Mouse (Mus musculus): ENCODE results near the gene Cxcl17.
"Not testable (repeated sequence)": the region's sequence is repeated elsewhere in the genome, so short reads cannot be mapped to it uniquely, and the experiment has no call there.

Gene Cxcl17

DNA sequence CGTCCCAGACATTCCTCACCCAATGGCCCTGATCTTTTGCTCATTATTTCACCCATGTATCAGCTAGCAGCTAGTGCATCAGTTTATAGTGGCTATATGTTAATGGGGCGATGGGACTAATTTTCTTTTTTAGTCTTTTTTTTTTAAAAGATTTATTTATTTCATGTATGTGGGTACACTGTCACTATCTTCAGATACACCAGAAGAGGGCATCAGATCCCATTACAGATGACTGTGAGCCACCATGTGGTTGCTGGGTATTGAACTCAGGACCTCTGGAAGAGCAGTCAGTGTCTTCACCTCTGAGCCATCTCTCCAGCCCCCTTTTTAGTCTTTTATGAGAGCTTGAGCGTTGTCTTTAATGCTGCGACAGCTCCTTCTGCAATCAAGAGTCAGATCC, 13.7 kb upstream of the Cxcl17 start:
- not testable (repeated sequence) for DNase-seq (ENCODE audit: low spot score in 2 of 2)

- DNase-seq (ENCODE audit: low spot score in 2 of 2) = peak; percentile 34 to 86
Measured at GRCm38 (mm10) chr7:25424429-25424828, 11.7 kb upstream of the Cxcl17 start.

DNA sequence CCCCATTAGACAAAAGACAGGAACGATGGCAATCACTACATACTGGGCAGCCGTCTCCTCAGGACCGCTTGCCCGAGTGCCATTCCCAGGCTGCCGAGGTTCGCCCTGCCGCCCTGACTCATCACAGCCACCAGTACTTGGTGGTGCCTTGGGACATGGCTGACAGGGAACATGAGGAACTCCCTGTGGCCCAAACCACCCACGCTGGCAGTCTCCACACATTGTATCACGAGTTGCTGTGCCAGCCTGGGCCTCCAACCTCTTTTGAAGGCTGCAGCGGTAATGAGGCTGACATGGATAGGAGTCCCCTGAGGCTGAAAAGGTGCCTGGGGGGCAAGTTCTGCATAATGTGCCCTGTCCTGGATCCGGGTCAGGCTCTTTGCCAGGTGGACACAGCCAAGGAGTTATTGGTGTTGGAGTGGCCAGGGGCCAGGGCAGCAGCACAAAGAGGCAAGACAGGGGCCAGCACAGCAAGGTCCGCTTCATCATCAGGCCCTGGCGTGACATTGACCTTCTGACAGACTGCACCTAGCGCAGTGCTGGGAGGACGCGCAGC, 9.7 kb upstream of the Cxcl17 start:
- no peak for DNase-seq (ENCODE audit: low spot score in 2 of 2)

DNA sequence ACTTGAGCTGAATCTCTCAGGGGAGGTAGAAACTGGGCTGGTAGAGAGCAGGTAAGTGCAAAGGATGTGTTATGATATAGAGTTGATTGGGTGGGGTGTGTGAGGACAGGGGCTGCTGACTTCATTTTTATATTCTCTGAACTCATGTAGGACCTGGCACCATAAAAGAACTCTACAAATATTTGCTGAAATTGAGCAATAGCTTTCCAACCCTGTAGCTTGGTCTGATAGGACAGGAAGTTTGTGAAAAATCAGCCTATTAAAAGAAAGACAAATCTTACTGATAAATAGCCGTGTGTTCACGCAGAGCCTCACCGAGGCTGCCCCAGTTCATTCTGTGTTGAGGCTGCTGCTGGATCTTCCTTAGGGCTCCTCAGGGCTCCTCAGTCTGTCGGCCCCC, 7.3 kb upstream of the Cxcl17 start:
- no peak for DNase-seq (ENCODE audit: low spot score in 2 of 2)

DNA sequence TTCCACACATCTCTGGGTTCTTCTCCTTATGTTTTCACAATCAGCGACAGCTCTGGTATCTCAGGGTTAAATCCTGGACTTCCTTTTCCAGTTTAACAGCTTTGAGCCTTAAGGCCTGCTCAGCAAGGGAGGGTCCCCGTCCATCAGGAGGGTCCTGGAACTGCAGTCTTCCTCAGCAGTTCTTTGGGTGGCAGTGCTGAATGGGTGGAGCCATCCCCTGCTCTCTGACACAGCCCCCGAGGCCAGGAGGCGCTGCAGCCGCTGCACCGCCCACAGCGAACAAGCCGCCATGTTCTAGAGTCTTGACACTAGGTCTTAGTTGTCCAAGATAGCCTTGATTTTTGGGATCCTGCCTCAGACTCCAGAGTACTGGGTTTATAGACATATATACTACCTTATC, 6.8 kb upstream of the Cxcl17 start:
- no peak for DNase-seq (ENCODE audit: low spot score in 2 of 2)

DNA sequence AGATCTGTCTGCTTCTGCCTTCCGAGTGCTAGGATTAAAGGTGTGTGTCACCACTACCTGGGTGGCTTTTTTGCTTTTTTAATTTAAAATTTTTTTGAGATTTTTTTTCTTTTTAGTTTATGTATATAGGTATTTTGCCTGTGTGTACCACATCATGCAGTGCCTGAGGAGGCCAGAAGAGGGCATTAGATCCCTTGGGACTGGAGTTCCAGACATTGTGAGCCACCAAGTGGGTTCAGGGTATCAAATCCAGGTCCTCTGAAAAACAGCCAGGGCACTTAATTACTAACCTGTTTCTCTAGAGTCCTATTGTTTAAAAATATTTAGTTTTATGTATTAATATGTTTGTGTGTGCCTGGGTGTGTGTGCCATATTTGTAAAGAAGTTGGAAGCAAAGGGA, 4.9 kb upstream of the Cxcl17 start:
- DNase-seq (ENCODE audit: low spot score in 2 of 2) = no peak

DNA sequence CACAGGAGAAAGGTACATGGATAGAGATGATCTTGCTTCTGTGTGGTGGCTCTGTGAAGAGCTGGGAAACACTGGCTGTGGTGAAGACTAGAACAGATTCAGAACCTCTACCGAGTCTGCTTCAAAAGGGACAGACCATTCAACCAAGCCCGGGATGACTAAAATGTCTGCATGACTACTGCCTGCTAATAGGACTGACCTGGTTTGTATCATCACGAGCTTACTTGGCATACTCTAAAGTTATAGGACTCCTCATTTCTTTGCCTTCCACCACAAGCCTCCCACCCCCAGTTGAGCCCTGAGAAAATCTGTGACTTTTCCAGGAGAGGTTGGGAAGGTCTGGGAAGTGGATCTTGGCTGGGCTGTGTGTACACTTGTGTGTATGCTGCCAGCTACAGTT, 825 bp downstream of the Cxcl17 start:
- DNase-seq (ENCODE audit: low spot score in 2 of 2) = no peak

GRCm38 (mm10) chr7:25410969-25411615, 1.6 kb downstream of the Cxcl17 start:
- no peak for DNase-seq (ENCODE audit: low spot score in 2 of 2)

GRCm38 (mm10) chr7:25409114-25409760, 3.4 kb downstream of the Cxcl17 start:
- DNase-seq (ENCODE audit: low spot score in 2 of 2) = no peak

GRCm38 (mm10) chr7:25406468-25406867, 6.2 kb downstream of the Cxcl17 start:
- DNase-seq (ENCODE audit: low spot score in 2 of 2) = no peak

GRCm38 (mm10) chr7:25402671-25403101, 10.0 kb downstream of the Cxcl17 start:
- DNase-seq (ENCODE audit: low spot score in 2 of 2) = no peak

GRCm38 (mm10) chr7:25401986-25402385, 10.7 kb downstream of the Cxcl17 start:
- DNase-seq (ENCODE audit: low spot score in 2 of 2) = no peak

DNA sequence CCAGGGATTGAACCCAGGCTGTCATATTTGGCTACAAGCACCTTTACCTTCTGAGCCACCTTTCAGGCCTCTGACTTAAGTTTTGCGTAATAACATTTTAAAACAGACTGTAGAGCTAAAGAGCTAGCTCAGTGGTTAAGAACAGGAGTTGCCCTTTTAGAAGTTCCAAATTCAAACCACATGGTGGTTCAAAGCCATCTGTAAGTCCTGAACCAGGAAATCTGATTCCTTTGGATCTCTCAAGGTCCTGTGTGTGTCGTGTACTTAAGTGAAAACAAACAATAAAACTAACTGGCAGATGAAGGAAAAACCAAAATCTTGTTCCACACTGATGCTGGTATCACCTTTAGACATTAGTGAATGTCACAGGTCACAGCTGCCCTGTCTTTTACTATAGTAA, 11.1 kb downstream of the Cxcl17 start:
- DNase-seq (ENCODE audit: low spot score in 2 of 2) = no peak

DNA sequence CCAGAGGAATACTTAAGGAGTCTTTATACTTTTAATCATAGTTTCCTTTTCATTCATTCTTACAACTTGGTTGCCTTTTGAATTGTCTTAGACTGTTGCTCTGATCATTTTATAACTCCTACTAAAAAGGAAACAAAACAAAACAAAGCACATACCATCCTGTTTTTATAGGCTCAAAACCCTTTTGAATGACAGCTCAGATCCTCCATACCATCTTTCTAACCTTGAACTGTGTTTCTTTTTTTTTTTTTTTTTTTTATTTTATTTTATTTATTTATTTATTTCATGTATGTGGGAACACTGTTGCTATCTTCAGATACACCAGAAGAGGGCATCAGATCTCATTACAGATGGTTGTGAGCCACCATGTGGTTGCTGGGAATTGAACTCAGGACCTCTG, 13.7 kb downstream of the Cxcl17 start:
- not testable (repeated sequence) for DNase-seq (ENCODE audit: low spot score in 2 of 2)

DNA sequence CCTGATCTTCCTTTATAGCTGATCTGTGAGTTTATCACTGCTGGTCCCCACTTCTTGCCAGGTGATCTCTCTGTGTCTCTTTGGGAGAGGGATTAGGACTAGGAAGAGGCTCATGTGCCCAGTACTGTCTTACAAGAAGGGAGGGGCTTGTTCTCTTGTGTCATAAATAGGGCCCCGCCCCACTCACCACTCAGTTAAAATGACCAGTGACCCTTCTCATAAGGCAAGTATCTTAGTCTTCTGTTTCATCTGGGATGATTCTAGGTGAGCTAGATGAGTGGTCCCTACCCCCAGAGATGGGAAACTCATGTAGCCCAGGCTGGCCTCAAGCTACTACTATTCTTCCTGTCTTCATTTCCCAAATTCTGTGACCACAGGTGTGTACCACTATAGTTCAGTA, 14.1 kb downstream of the Cxcl17 start, which contains the start of gene Lipe:
TSS of gene Lipe (minus strand) at position 101 of the 400 bp plus-strand sequence.
- DNase-seq (ENCODE audit: low spot score in 2 of 2) = no peak

- no peak for DNase-seq (ENCODE audit: low spot score in 2 of 2)
Measured at GRCm38 (mm10) chr7:25396621-25397020, 16.1 kb downstream of the Cxcl17 start.

DNA sequence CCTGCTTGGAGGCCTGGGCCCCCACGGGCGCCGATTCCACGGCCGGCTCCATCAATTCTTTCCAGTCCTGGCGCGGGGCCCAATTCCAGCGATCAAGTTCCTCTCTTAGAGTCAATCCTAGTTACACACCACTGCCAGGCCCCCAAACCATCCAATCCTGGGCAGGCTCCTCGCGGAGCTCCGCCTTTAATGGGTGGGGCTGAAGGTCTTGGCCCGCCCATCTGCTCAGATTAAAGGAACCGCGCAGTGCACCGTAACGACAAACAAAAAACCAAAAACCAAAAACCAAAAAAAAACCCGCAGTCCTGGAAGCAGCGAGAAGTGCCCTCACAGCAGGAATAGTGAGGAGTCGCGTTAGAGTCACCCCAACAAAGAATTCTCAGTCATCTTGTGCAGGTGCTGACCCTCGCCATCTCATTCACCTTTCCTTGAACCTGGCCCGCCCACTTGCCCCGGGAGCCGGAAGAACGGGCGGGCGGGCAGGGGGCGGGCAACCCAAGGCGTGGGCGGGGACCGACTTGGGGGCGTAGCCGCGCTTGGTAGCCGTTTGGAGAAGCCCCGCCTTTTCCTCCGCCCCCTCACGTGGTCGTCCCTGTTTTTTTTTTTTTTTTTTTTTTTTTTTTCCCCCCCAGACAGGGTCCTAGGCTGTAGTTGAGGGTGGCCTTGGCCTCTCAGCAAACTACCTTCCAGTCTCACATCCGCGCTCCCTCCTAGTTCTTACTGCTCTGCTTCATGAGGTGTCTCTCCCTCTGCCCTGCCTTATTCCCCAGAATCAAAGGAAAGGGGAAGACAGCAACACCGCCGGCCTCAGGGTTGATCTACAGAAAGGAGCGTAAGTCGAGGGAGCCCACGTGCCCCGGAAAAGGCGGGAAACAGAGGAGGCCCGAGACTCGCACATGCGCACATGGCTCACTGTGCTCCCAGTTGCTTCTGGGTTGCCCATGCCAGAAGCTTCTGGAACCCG, 16.8 kb downstream of the Cxcl17 start:
- peak; percentile 92 to 98 for DNase-seq (ENCODE audit: low spot score in 2 of 2)

- no peak for DNase-seq (ENCODE audit: low spot score in 2 of 2)
Measured at GRCm38 (mm10) chr7:25395186-25395557, 17.5 kb downstream of the Cxcl17 start.

DNA sequence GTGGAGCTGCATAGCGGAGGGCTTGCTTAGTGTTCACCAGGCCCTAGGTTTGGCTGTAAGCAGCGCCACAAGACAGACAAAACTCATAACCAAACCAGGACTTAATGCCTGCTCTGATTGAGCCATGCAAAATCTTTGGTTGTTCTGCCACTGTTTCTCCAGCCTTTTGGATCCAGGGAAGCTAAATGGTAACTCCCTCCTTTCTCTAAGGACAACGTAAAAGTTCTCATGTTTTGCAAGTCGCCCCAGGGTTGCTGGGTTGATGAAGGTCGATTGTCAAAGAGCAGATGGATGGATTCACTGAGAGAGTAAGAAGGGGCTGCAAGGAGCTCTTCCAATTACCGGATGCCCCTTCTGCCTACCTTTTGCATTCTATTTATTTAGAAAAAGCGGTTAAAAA, 17.9 kb downstream of the Cxcl17 start:
- no peak for DNase-seq (ENCODE audit: low spot score in 2 of 2)

- no peak for DNase-seq (ENCODE audit: low spot score in 2 of 2)
Measured at GRCm38 (mm10) chr7:25393451-25394210, 19.1 kb downstream of the Cxcl17 start.

DNA sequence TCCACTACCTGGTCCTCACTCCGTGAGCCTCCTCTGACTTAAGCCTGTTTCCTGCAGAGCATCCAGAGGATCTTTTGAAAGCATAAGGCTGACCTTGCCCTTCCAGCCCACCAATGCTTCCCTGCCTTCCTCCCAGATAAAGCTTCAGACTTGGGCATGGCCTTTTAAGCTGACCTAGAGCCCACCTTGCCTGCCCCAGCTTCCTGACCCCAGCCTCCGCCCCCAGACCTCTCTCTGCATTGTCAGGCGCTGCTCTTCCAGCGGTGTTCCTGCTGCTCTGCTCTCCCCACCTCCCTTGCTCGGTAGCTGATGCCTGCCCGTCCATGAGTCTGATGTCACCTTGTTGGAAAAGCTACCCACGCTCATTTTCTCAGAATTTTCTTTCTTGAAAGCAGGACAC, 19.8 kb downstream of the Cxcl17 start:
- DNase-seq (ENCODE audit: low spot score in 2 of 2) = no peak

All from urinary bladder, postnatal 4 days (tissue).